Mouse (Mus musculus): ENCODE results near the gene Car3.

DNA sequence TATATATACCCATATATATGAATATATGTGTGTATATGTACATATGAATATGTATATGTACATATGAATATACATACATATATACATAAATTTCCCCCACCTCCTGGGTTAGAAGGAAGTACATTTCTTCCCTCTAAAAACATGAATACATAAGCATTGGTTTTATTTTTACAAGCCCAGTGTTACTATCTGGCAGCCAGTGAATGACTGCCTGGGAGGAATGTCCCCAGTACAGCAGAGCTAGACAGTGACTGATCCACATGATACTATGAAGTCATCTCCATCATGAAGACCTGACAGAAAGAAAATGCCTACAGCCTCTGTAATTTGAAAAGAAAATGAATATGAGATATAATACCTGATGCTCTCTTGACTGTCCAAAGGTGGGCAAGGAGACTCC is 21.5 kb downstream of the Car3 start:
- TF ChIP-seq CTCF (IDR thresholded peaks at IDR 0.05 in 2 of 3, conservative IDR thresholded peaks at IDR 0.05 in 1 of 3; ENCODE audit: control insufficient read depth in 1 of 3, insufficient read depth in 1 of 3, low read depth in 2 of 3, low read length in 3 of 3, poor library complexity in 1 of 3, severe bottlenecking in 1 of 3) (no peak), MAFK (IDR thresholded peaks at IDR 0.05; ENCODE audit: borderline replicate concordance, low read depth, low read length) (no peak), USF1 (IDR thresholded peaks at IDR 0.05; ENCODE audit: low read depth, low read length) (no peak), GATA1 (IDR thresholded peaks at IDR 0.05; ENCODE audit: low read depth, low read length) (no peak), POLR2A (IDR thresholded peaks at IDR 0.05; ENCODE audit: control insufficient read depth in 1 of 2, insufficient read depth in 1 of 2, low read depth in 1 of 2, low read length in 2 of 2, poor library complexity in 1 of 2) (no peak), TCF12 (IDR thresholded peaks at IDR 0.05; ENCODE audit: low read depth, low read length) (no peak), EP300 (IDR thresholded peaks at IDR 0.05; ENCODE audit: low read depth in 1 of 2, low read length in 2 of 2) (no peak), MXI1 (IDR thresholded peaks at IDR 0.05; ENCODE audit: low read depth, low read length) (no peak), MYC (IDR thresholded peaks at IDR 0.05; ENCODE audit: low read depth, low read length) (no peak), MAX (IDR thresholded peaks at IDR 0.05; ENCODE audit: low read length) (no peak), SIN3A (IDR thresholded peaks at IDR 0.05; ENCODE audit: low read length) (no peak), JUND (IDR thresholded peaks at IDR 0.05; ENCODE audit: low read depth, low read length) (no peak), SMC3 (IDR thresholded peaks at IDR 0.05; ENCODE audit: low read depth, low read length) (no peak), ELF1 (IDR thresholded peaks at IDR 0.05; ENCODE audit: low read depth, low read length) (no peak)

All from MEL (cell line).